Mouse (Mus musculus) C2C12 (cell line): ENCODE measurements around the gene Nefh. TPM values are rescaled to one million over a fixed set of nuclear protein-coding genes. Genes with fewer than 3 reads are reported as not detected.

Experiments used
- H3K27me3 ChIP-seq: one replicate; pipeline ENCODE4 v1.6.1; 2011; ENCODE audit not compliant: control insufficient read depth, insufficient read depth, insufficient read length
- H3K36me3 ChIP-seq: one replicate; pipeline ENCODE4 v1.6.1; 2011; ENCODE audit not compliant: control insufficient read depth, insufficient read depth
- H3K4me3 ChIP-seq: one replicate; pipeline ENCODE4 v1.5.1; 2011; ENCODE audit warnings: mild to moderate bottlenecking, control low read depth; ENCODE audit not compliant: poor library complexity, insufficient read depth, severe bottlenecking
- H3K79me2 ChIP-seq: one replicate; pipeline ENCODE4 v1.6.1; 2011; ENCODE audit not compliant: control insufficient read depth, insufficient read depth
- H3K79me3 ChIP-seq: one replicate; pipeline ENCODE4 v1.6.1; 2011; ENCODE audit warnings: low read depth, control low read depth
- H3ac ChIP-seq: one replicate; pipeline ENCODE3; 2011; ENCODE audit warnings: low read depth; ENCODE audit not compliant: control insufficient read depth, insufficient read length
- CEBPB ChIP-seq: IDR thresholded peaks from one replicate; pipeline ENCODE4 v1.6.1; 2011; ENCODE audit warnings: low read depth, mild to moderate bottlenecking, control low read depth, moderate library complexity
- CTCF ChIP-seq: IDR thresholded peaks from one replicate; pipeline ENCODE4 v1.5.1; 2011; ENCODE audit not compliant: control insufficient read depth, insufficient read depth, insufficient read length
- FOSL1 ChIP-seq: IDR thresholded peaks from one replicate; pipeline ENCODE4 v1.8.0; 2011; ENCODE audit warnings: mild to moderate bottlenecking, low read length; ENCODE audit not compliant: poor library complexity, insufficient read depth, severe bottlenecking
- MAX ChIP-seq: IDR thresholded peaks from one replicate; pipeline ENCODE4 v1.6.1; 2011; ENCODE audit warnings: mild to moderate bottlenecking, control low read depth
- MYOD1 ChIP-seq: IDR thresholded peaks from one replicate; pipeline ENCODE4 v1.6.1; 2011; ENCODE audit warnings: low read depth; ENCODE audit not compliant: control insufficient read depth, insufficient read length
- MYOG ChIP-seq: IDR thresholded peaks from one replicate; pipeline ENCODE4 v1.6.1; 2011; ENCODE audit not compliant: control insufficient read depth, insufficient read length; ENCODE audit errors: extremely low read depth
- USF1 ChIP-seq: IDR thresholded peaks from one replicate; pipeline ENCODE4 v1.6.1; 2011; ENCODE audit warnings: low read depth, mild to moderate bottlenecking, control low read depth, moderate library complexity
- polyA plus RNA-seq: library from polyadenylated mRNA; unstranded; fragments of >200 nt; fragmentation: generic; extraction: Trizol; gene quantifications from one replicate; pipeline ENCODE4 v1.2.1, GENCODE M21; 2012; ENCODE audit warnings: missing spikeins

Gene Nefh
- polyA plus RNA-seq, 1 experiment = 0.02 TPM

DNA sequence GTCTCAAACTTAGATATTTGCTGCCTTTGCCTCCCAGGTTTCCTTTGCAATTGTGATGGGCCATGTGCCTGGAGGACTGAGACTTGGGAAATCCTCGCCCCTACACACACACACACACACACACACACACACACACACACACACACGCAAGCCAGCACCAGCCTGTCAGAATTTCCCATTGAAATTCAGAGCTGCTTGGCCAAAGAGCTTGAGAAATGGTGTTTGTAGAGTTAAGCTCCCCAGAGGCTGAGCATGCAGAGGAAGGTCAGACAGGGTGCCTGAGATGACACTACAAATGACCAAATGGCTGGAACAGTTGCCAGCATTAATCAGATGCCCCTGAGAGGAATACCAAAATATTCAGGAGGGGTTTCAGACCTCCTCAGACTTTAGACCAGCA is 18.5 kb upstream of the Nefh start:
- no peak for TF ChIP-seq FOSL1
- TF ChIP-seq MYOG = no peak
- TF ChIP-seq MAX = no peak
- TF ChIP-seq MYOD1 = no peak
- TF ChIP-seq USF1 = no peak
- no peak for TF ChIP-seq CEBPB
- TF ChIP-seq CTCF = no peak
- no peaks in the 10 kb centered on the region for H3K36me3 ChIP-seq
- H3K27me3 ChIP-seq = peaks cover 40% of the 10 kb centered on the region
- no peak overlapping the region for H3K4me3 ChIP-seq
- no peaks in the 10 kb centered on the region for H3K79me2 ChIP-seq
- no peak overlapping the region for H3ac ChIP-seq
- H3K79me3 ChIP-seq = no peaks in the 10 kb centered on the region

DNA sequence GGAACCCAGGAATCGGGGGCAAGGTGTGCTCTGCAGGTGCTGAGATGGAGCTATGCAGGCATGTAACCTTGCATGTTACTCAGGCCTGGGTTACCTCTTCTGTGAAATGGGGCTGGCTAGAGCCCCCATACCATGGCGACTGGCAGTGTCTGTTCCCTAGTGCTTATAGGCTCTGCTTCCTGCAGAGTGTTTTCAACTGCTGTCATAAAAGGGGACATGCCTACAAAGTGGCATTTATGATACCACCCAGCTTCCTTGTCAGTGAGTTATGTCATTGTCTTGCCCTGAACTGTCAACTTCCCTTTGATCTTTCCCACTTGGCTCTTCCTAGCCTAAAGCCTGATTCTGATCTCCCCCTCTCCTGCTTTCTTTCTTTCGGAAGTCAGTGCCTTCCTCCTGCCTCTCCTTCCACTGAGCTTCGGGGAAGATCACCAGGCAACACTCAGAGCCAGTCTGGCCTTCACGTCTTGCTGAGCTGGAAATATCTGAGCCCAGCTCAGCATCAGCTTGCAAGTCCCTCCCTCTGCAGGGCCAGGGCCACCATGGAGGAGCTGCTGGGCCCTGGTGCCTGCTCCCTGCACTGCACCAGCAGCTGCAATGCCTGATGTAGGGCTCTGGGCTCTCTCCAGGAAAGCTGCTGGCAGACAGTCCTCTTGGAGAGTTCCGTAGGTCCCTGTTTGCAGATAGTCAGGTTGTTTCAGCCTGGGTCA is 15.4 kb upstream of the Nefh start:
- no peak for TF ChIP-seq MYOG
- no peak for TF ChIP-seq CTCF
- no peak for TF ChIP-seq CEBPB
- Histone ChIP-seq H3K36me3 (no peaks in the 10 kb centered on the region), H3K79me3 (no peaks in the 10 kb centered on the region), H3K79me2 (no peaks in the 10 kb centered on the region), H3K27me3 (peaks cover 39% of the 10 kb centered on the region), H3K4me3 (no peak overlapping the region), H3ac (no peak overlapping the region)

DNA sequence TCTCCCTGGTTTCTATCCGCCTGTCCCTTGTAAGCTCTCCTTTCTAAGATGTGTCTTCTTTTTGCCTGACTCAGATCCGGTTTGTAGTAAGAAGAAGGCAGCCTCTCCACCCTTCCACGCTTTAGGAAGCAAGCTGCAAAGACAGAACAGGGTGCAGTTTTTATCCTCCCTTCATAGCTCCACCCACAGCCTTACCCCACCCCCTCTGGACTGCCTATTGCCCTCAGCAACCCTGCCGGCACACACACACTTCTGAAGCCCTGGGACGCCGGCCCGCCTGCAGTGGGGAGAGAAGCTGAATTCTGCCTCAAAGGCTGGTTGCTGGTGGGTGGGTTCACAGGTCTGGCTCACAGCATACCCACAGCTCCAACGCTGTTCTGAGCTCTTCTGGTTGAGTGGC is 6.1 kb upstream of the Nefh start:
- Histone ChIP-seq H3K79me3 (no peaks in the 10 kb centered on the region), H3K27me3 (peaks cover 78% of the 10 kb centered on the region), H3K79me2 (no peaks in the 10 kb centered on the region), H3ac (no peak overlapping the region), H3K36me3 (no peaks in the 10 kb centered on the region), H3K4me3 (no peak overlapping the region)
- TF ChIP-seq CEBPB = no peak
- no peak for TF ChIP-seq USF1

DNA sequence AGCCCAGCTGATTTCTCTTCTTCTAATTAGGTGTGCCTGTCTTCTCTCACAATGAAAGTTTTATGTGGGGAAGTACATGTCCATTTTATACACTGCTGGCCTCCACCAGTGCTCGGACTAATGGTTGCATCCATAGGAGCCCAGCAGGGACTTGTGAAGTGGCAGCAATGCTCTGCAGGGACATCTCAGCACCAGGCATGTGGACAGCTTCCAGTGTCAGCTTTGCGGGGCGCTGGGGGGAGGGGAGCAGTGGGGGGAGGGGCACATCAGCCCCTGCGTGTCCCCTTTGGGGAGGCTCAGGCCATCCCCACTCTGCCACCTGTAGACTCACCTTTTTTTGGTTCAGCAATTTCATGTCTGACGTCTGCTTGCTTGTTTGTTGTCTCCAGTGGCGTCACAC is 5.5 kb upstream of the Nefh start:
- TF ChIP-seq MYOD1 (no peak), MYOG (no peak), FOSL1 (no peak), CTCF (no peak), MAX (no peak), CEBPB (no peak), USF1 (no peak)
- H3K36me3 ChIP-seq = no peaks in the 10 kb centered on the region
- H3K79me2 ChIP-seq = no peaks in the 10 kb centered on the region
- no peak overlapping the region for H3K4me3 ChIP-seq
- H3ac ChIP-seq = no peak overlapping the region
- no peaks in the 10 kb centered on the region for H3K79me3 ChIP-seq
- peaks cover 77% of the 10 kb centered on the region for H3K27me3 ChIP-seq

DNA sequence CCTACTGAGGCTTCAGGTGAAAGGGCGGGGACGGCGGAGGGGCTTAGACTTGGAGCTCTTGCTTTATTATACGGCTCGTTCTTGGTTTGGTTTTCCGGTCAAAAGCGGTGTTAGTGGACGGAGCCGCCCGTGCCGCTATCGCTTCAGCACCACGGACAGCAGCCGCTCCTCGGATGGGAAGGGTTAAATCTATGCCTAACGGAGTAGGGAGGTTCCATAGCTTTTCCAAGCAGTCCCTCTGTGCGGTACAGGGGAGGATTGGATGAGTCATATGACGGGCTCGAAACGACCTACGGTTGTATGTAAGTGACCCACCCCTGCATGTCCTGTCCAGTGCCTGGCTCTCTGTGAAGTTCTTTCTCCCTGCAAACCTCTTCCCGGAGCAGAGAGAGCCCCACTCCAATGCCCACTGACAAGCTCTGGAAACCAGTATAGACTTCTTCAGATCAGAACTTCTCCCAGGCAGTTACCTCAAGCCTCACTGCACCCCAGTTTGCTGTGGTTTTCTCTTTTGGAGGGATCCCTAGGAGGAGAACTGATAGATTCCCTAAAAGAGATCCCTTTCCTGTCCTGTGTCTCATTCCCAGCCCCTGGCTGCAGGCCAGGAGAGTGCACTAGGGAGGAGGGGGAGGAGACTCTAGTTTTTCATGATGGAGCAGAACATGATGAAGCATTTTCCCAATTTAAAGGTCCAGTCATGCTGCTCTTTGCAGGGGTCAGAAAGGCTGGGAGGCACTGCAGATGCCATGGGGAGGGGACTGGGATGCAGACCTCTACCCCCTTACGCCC is 1.6 kb upstream of the Nefh start:
- H3K79me3 ChIP-seq = no peaks in the 10 kb centered on the region
- H3K27me3 ChIP-seq = peaks cover 73% of the 10 kb centered on the region
- no peak overlapping the region for H3K4me3 ChIP-seq
- no peaks in the 10 kb centered on the region for H3K79me2 ChIP-seq
- H3ac ChIP-seq = no peak overlapping the region
- TF ChIP-seq MYOG (no peak), MYOD1 (no peak), FOSL1 (no peak), USF1 (no peak), MAX (no peak), CTCF (no peak), CEBPB (no peak)
- H3K36me3 ChIP-seq = no peaks in the 10 kb centered on the region

DNA sequence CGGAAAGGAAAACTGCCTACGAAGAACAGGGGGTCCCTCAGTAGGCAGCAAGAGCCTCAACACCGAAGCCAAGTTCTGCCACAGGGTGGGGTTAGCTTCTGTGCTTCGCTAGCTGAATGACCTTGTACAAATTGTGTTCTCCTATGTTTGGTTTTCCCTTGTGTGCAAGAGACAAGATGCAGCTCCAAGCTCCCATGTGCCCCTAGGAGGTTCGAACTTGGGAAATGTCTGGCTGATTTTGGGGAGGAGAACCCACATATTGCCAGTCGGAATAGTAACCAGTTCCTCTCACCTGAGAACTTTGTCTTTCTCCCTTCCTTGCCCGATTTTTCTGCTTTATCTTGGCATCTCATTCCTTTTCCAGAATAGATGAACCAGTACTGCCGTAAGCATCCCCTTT is 928 bp upstream of the Nefh start:
- Histone ChIP-seq H3K36me3 (no peaks in the 10 kb centered on the region), H3K79me2 (no peaks in the 10 kb centered on the region), H3ac (no peak overlapping the region), H3K79me3 (no peaks in the 10 kb centered on the region), H3K27me3 (peaks cover 69% of the 10 kb centered on the region), H3K4me3 (no peak overlapping the region)
- TF ChIP-seq FOSL1 (no peak), MYOG (no peak), CTCF (no peak), USF1 (no peak), MYOD1 (no peak), CEBPB (no peak), MAX (no peak)
